Mouse (Mus musculus) G1E (cell line): ENCODE results near the gene Nuak2.

ENCODE experiments used
- CTCF ChIP-seq: IDR thresholded peaks from 2 replicates; pipeline ENCODE4 v1.5.1; 2012; ENCODE audit warnings: low read depth, low read length, inconsistent platforms, mixed read lengths
- GATA1 ChIP-seq: IDR thresholded peaks from 2 replicates; pipeline ENCODE4 v1.6.1; 2012; ENCODE audit warnings: borderline replicate concordance, low read length, inconsistent platforms, mixed read lengths
- POLR2AphosphoS5 ChIP-seq: IDR thresholded peaks from 2 replicates; pipeline ENCODE4 v1.6.1; 2012; ENCODE audit warnings: low read depth, low read length, inconsistent platforms; ENCODE audit not compliant: insufficient replicate concordance
- TAL1 ChIP-seq: conservative IDR thresholded peaks from 2 replicates; pipeline ENCODE4 v1.6.1; 2012; ENCODE audit warnings: low read depth, low read length, inconsistent platforms, mixed read lengths

DNA sequence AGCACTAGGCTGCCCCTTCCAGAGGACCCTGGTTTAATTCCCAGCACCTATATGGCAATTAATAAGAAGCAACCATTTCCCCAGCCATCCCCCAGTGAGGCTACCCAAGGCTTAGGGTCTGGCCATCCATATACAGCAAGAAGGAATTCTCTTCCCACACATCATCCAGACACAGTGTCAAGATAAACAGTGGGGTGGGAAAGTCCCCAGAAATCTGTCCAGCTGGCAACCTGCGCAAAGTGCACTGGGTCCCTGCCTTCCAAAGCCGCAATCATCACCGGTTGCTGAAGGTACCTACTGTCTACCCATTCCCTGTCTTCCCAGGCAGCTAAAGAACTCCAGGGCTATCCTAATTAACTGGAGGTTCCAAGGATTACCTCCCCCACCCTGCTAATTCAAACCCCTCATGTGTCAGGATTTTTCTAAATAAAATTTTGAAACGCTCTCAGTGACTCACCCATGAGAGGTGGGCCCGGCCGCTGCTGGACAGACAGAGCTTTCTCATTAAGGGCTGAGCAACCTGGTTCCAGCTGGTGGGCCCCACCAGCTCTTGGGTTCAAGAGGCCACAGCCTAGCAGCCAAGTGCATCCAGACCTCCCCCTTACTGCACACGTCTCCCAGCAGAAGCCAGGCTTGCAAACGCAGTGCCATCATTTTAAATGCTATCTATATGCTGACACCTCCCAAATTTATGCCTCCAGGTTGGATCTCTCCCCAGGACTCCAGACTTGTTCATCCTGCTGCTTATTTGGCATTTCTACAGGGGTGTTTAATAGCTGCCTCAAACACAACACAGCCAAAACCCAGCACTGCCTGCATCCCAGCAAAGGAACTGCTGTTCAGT lies 60.5 kb downstream of the Nuak2 start:
- no peak for TF ChIP-seq CTCF
- TF ChIP-seq TAL1: no peak
- no peak for TF ChIP-seq POLR2AphosphoS5
- TF ChIP-seq GATA1: no peak
